Mouse (Mus musculus): ENCODE measurements around the gene H2-Ob. TPM values are rescaled to one million over a fixed set of nuclear protein-coding genes. Genes with fewer than 3 reads are reported as not detected.

The H2-Ob gene
- polyA plus RNA-seq, 1 experiment from 2014 or later = not detected

GRCm38 (mm10) chr17:34248764-34249163, 10.1 kb downstream of the H2-Ob start:
- no peaks in the 10 kb centered on the region for H3K36me3 ChIP-seq
- H3K9ac ChIP-seq = no peak overlapping the region
- H3K4me1 ChIP-seq = no peaks in the 10 kb centered on the region
- H3K27ac ChIP-seq = no peak overlapping the region
- WGBS = 66% methylated on average over 2 of the region's 2 CpGs
- H3K4me2 ChIP-seq = no peak overlapping the region
- ATAC-seq (ENCODE audit: insufficient number of reproducible peaks, insufficient read depth, low FRiP score, low TSS enrichment, low read depth) = no peak
- no peaks in the 10 kb centered on the region for H3K9me3 ChIP-seq
- H3K4me3 ChIP-seq = no peak overlapping the region
- H3K27me3 ChIP-seq = 0 out of 2 replicates have a peak, but pooled peaks cover 3% of the 10 kb centered on the region

GRCm38 (mm10) chr17:34249361-34249760, 10.7 kb downstream of the H2-Ob start:
- no peak overlapping the region for H3K4me3 ChIP-seq
- no peak overlapping the region for H3K27ac ChIP-seq
- no peaks in the 10 kb centered on the region for H3K36me3 ChIP-seq
- WGBS = 49% methylated on average over 3 of the region's 3 CpGs
- no peaks in the 10 kb centered on the region for H3K4me1 ChIP-seq
- H3K4me2 ChIP-seq = no peak overlapping the region
- no peak overlapping the region for H3K9ac ChIP-seq
- H3K9me3 ChIP-seq = no peaks in the 10 kb centered on the region
- ATAC-seq (ENCODE audit: insufficient number of reproducible peaks, insufficient read depth, low FRiP score, low TSS enrichment, low read depth) = no peak
- H3K27me3 ChIP-seq = 0 out of 2 replicates have a peak, but pooled peaks cover 3% of the 10 kb centered on the region

- no peak for ATAC-seq (ENCODE audit: insufficient number of reproducible peaks, insufficient read depth, low FRiP score, low TSS enrichment, low read depth)
- Histone ChIP-seq H3K27ac (no peak overlapping the region), H3K4me2 (no peak overlapping the region), H3K27me3 (0 out of 2 replicates have a peak, but pooled peaks cover 3% of the 10 kb centered on the region), H3K36me3 (no peaks in the 10 kb centered on the region), H3K4me1 (no peaks in the 10 kb centered on the region), H3K4me3 (no peak overlapping the region), H3K9me3 (no peaks in the 10 kb centered on the region), H3K9ac (no peak overlapping the region)
- 16% methylated on average over 4 of the region's 4 CpGs for WGBS
These were observed 11.2 kb downstream of the H2-Ob start for GRCm38 (mm10) chr17:34249878-34250277.

GRCm38 (mm10) chr17:34251666-34252065, 13.0 kb downstream of the H2-Ob start:
- H3K4me3 ChIP-seq = no peak overlapping the region

GRCm38 (mm10) chr17:34256501-34256900, 17.8 kb downstream of the H2-Ob start:
- no peak overlapping the region for H3K4me3 ChIP-seq
- no peak for ATAC-seq (ENCODE audit: insufficient number of reproducible peaks, insufficient read depth, low FRiP score, low TSS enrichment, low read depth)
- no peak overlapping the region for H3K9ac ChIP-seq
- H3K27me3 ChIP-seq = peaks cover 9% of the 10 kb centered on the region
- no peaks in the 10 kb centered on the region for H3K9me3 ChIP-seq
- no peak overlapping the region for H3K4me2 ChIP-seq
- no peaks in the 10 kb centered on the region for H3K36me3 ChIP-seq
- 80% methylated on average over 5 of the region's 5 CpGs for WGBS
- 0 out of 2 replicates have a peak, but pooled peaks cover 9% of the 10 kb centered on the region for H3K4me1 ChIP-seq
- H3K27ac ChIP-seq = no peak overlapping the region

More at GRCm38 (mm10) chr17:34251666-34252065, 13.0 kb downstream of the H2-Ob start:
- Histone ChIP-seq H3K9me3 (no peaks in the 10 kb centered on the region), H3K4me1 (no peaks in the 10 kb centered on the region), H3K27me3 (0 out of 2 replicates have a peak, but pooled peaks cover 3% of the 10 kb centered on the region), H3K4me2 (no peak overlapping the region), H3K27ac (no peak overlapping the region), H3K36me3 (no peaks in the 10 kb centered on the region), H3K9ac (no peak overlapping the region)
- ATAC-seq (ENCODE audit: insufficient number of reproducible peaks, insufficient read depth, low FRiP score, low TSS enrichment, low read depth) = no peak
- WGBS = 35% methylated on average over 4 of the region's 4 CpGs

GRCm38 (mm10) chr17:34257594-34258375, 19.1 kb downstream of the H2-Ob start, which contains the start of gene H2-Ab1:
H2-Ab1 (plus strand) TSS chr17:34257689.
- H3K4me2 ChIP-seq = no peak within 1 kb of the TSS
- H3K27me3 ChIP-seq = peaks cover 16% of the 10 kb centered on the region
- H3K27ac ChIP-seq = no peak within 1 kb of the TSS
- no peaks in the 10 kb centered on the region for H3K9me3 ChIP-seq
- no peak within 1 kb of the TSS for H3K9ac ChIP-seq
- no peak within 1 kb of the TSS for H3K4me3 ChIP-seq
- H3K36me3 ChIP-seq = no peaks in the 10 kb centered on the region
- WGBS = 73% methylated on average over 11 of the region's 11 CpGs
- 0 out of 2 replicates have a peak, but pooled peaks cover 12% of the 10 kb centered on the region for H3K4me1 ChIP-seq
- no peak for ATAC-seq (ENCODE audit: insufficient number of reproducible peaks, insufficient read depth, low FRiP score, low TSS enrichment, low read depth)

- peaks cover 42% of the 10 kb centered on the region for H3K27me3 ChIP-seq
- H3K4me3 ChIP-seq = no peak overlapping the region
- WGBS = 51% methylated on average over 5 of the region's 5 CpGs
- no peak overlapping the region for H3K4me2 ChIP-seq
- H3K9me3 ChIP-seq = no peaks in the 10 kb centered on the region
- H3K36me3 ChIP-seq = no peaks in the 10 kb centered on the region
- H3K27ac ChIP-seq = no peak overlapping the region
- no peak for ATAC-seq (ENCODE audit: insufficient number of reproducible peaks, insufficient read depth, low FRiP score, low TSS enrichment, low read depth)
- H3K4me1 ChIP-seq = peaks cover 27% of the 10 kb centered on the region; the same call in 1 of the 2 replicates
- no peak overlapping the region for H3K9ac ChIP-seq
These were observed 21.8 kb downstream of the H2-Ob start for GRCm38 (mm10) chr17:34260551-34260950.

- no peak overlapping the region for H3K4me3 ChIP-seq
- no peak for ATAC-seq (ENCODE audit: insufficient number of reproducible peaks, insufficient read depth, low FRiP score, low TSS enrichment, low read depth)
- H3K4me2 ChIP-seq = 0 out of 2 replicates have a peak overlapping the region, but pooled peaks have one; percentile 9
- WGBS = 21% methylated on average over 4 of the region's 4 CpGs
- H3K27me3 ChIP-seq = peaks cover 44% of the 10 kb centered on the region
- no peaks in the 10 kb centered on the region for H3K36me3 ChIP-seq
- H3K9me3 ChIP-seq = no peaks in the 10 kb centered on the region
- peaks cover 27% of the 10 kb centered on the region; the same call in 1 of the 2 replicates for H3K4me1 ChIP-seq
- no peak overlapping the region for H3K27ac ChIP-seq
- no peak overlapping the region for H3K9ac ChIP-seq
These were observed 22.8 kb downstream of the H2-Ob start for GRCm38 (mm10) chr17:34261502-34261901.

- peak; percentile 76 for ATAC-seq (ENCODE audit: insufficient number of reproducible peaks, insufficient read depth, low FRiP score, low TSS enrichment, low read depth)
- Histone ChIP-seq H3K27me3 (peaks cover 46% of the 10 kb centered on the region), H3K4me2 (peak overlapping the region; percentile 97), H3K27ac (no peak overlapping the region), H3K4me3 (peak overlapping the region; percentile 54), H3K36me3 (no peaks in the 10 kb centered on the region), H3K9me3 (no peaks in the 10 kb centered on the region), H3K4me1 (peaks cover 27% of the 10 kb centered on the region; the same call in 1 of the 2 replicates), H3K9ac (0 out of 2 replicates have a peak overlapping the region, but pooled peaks have one; percentile 28)
- under 1% methylated on average over 8 of the region's 8 CpGs for WGBS
These were observed 24.4 kb downstream of the H2-Ob start for GRCm38 (mm10) chr17:34263068-34263467.

- WGBS = 4% methylated on average over 14 of the region's 14 CpGs
- Histone ChIP-seq H3K27ac (no peak overlapping the region), H3K4me2 (peak overlapping the region; percentile 97), H3K4me1 (peaks cover 27% of the 10 kb centered on the region; the same call in 1 of the 2 replicates), H3K9ac (no peak overlapping the region), H3K27me3 (peaks cover 43% of the 10 kb centered on the region), H3K9me3 (no peaks in the 10 kb centered on the region), H3K4me3 (peak overlapping the region; percentile 54), H3K36me3 (no peaks in the 10 kb centered on the region)
- no peak for ATAC-seq (ENCODE audit: insufficient number of reproducible peaks, insufficient read depth, low FRiP score, low TSS enrichment, low read depth)
These were observed 25.2 kb downstream of the H2-Ob start for GRCm38 (mm10) chr17:34263811-34264371.

- Histone ChIP-seq H3K4me2 (peak overlapping the region; percentile 97), H3K27ac (no peak overlapping the region), H3K4me1 (peaks cover 27% of the 10 kb centered on the region; the same call in 1 of the 2 replicates), H3K4me3 (peak overlapping the region; percentile 54), H3K27me3 (peaks cover 36% of the 10 kb centered on the region), H3K9ac (peak overlapping the region; percentile 70), H3K36me3 (no peaks in the 10 kb centered on the region), H3K9me3 (no peaks in the 10 kb centered on the region)
- under 1% methylated on average over 93 of the region's 93 CpGs for WGBS
- ATAC-seq (ENCODE audit: insufficient number of reproducible peaks, insufficient read depth, low FRiP score, low TSS enrichment, low read depth) = no peak
These were observed 26.0 kb downstream of the H2-Ob start for GRCm38 (mm10) chr17:34264452-34265351.

All from embryonic facial prominence, embryonic 13.5 days (tissue).